Mouse (Mus musculus) heart, postnatal 0 days (tissue): Measurements from ENCODE around the gene Hdac7. TPM values are rescaled to one million over a fixed set of nuclear protein-coding genes. Genes with fewer than 3 reads are reported as not detected.
A peak's percentile ranks its signal among the peaks of the same experiment; 100 is the strongest.

Source experiments
- ATAC-seq: fragments of 200-750 bp; cut with Nextera tagmentation; 2 replicates; pipeline ENCODE4 v1.8.0; 2017; ENCODE audit warnings: low read depth, moderate number of reproducible peaks, moderate library complexity; ENCODE audit not compliant: insufficient read depth
- DNase-seq: peaks from one replicate; pipeline ENCODE4 v3.0.0-alpha.2; 2016; ENCODE audit warnings: low spot score
- H3K27ac ChIP-seq: fragments of 300-500 bp; sonication (generic); 2 replicates; pipeline ENCODE4 v1.5.1; 2014; ENCODE audit warnings: low read depth, mild to moderate bottlenecking
- H3K27me3 ChIP-seq: fragments of 300-500 bp; sonication (generic); 2 replicates; pipeline ENCODE4 v1.6.1; 2014; ENCODE audit warnings: low read length, mixed read lengths; ENCODE audit not compliant: control insufficient read depth, insufficient read depth
- H3K36me3 ChIP-seq: fragments of 300-500 bp; sonication (generic); replicated peaks from 2 replicates; pipeline ENCODE4 v1.6.1; 2014; ENCODE audit warnings: low read length, mixed read lengths; ENCODE audit not compliant: control insufficient read depth, insufficient read depth
- H3K4me1 ChIP-seq: fragments of 300-500 bp; sonication (generic); 2 replicates; pipeline ENCODE4 v1.6.1; 2014; ENCODE audit warnings: antibody characterized with exemption; ENCODE audit not compliant: control insufficient read depth, insufficient read depth
- H3K4me2 ChIP-seq: fragments of 300-500 bp; sonication (generic); 2 replicates; pipeline ENCODE4 v1.6.1; 2014; ENCODE audit warnings: low read depth, mild to moderate bottlenecking, low read length, moderate library complexity
- H3K4me3 ChIP-seq: fragments of 300-500 bp; sonication (generic); 2 replicates; pipeline ENCODE4 v1.5.1; 2014; ENCODE audit warnings: low read depth, low read length
- H3K9ac ChIP-seq: fragments of 300-500 bp; sonication (generic); replicated peaks from 2 replicates; pipeline ENCODE4 v1.6.1; 2014; ENCODE audit warnings: low read depth, low read length, mixed read lengths
- H3K9me3 ChIP-seq: fragments of 300-500 bp; sonication (generic); replicated peaks from 2 replicates; pipeline ENCODE4 v1.6.1; 2016; ENCODE audit warnings: low read length; ENCODE audit not compliant: control insufficient read depth
- CTCF ChIP-seq: IDR thresholded peaks from 2 replicates; pipeline ENCODE4 v1.5.1; 2016; ENCODE audit warnings: antibody characterized with exemption, control low read depth, low read depth
- EP300 ChIP-seq: IDR thresholded peaks from 2 replicates; pipeline ENCODE4 v1.6.1; 2016; ENCODE audit warnings: antibody characterized with exemption, low read depth
- WGBS: fragments of 180-500 bp; shearing (Covaris S2); extraction: QIAGEN DNeasy Blood & Tissue Kit; methylation state at CpG from one replicate; pipeline ENCODE4 v1.1.7; 2014; 5-methylcytosine and 5-hydroxymethylcytosine counted together
- polyA plus RNA-seq: library from polyadenylated mRNA; unstranded; fragments of >200 nt; fragmentation: Nextera tagmentation; extraction: Ambion mirVana; gene quantifications from 2 replicates; pipeline ENCODE4 v1.2.1, GENCODE M21; 2015
- total RNA-seq: library from RNA; depleted of rRNA; stranded (reverse); fragments of >200 nt; gene quantifications from 2 replicates; pipeline ENCODE4 v1.2.3, GENCODE M21; 2014; ENCODE audit warnings: low replicate concordance

The Hdac7 gene
- total and polyA plus RNA-seq, 2 experiments from 2014 or later = 15.6 to 34.4 TPM

DNA sequence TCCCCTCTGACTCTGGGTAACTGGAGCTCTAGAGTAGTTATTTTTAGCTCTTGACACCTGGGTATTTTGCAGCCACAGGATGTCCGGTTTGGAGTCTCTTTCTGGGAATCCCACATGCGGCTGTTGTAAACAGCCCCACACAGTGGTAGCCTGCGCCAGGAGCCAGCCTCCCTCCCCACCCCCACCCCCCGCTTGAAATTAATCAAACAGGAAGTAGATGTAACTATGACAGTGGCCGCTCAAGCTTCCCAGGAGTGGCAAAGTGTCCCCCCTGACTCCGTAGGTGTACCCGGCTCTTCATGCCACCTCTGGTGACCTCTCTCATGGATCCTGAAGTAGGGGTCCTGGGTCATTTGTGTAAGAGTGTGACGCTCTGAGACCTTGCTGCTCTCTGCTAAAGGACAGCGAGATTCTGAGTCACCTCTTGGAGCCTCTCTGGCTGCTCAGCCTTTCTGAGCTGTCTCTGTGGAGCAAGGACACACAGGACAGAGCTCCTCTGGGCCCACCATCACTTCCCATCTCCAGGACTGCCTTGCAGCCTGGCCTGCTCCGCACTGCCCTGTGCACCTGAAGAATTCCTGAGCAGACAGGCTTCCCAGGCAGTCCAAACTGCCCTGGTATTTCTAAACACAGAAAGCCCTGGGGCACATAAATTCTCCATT, 22.9 kb downstream of the Hdac7 start:
- TF ChIP-seq CTCF (peak; percentile 32; the same call in 1 of the 2 replicates), EP300 (0 out of 2 replicates have a peak, but pooled peaks have one; percentile 57)
- Histone ChIP-seq H3K4me1 (peaks cover 60% of the 10 kb centered on the region), H3K9me3 (no peaks in the 10 kb centered on the region), H3K27ac (peak overlapping the region; percentile 86), H3K36me3 (peaks cover 7% of the 10 kb centered on the region; the same call in 1 of the 2 replicates), H3K4me2 (peak overlapping the region; percentile 45), H3K4me3 (no peak overlapping the region), H3K9ac (no peak overlapping the region; the same call in 1 of the 2 replicates), H3K27me3 (no peaks in the 10 kb centered on the region)
- DNase-seq (peak; percentile 88), ATAC-seq (peak; percentile 73)
- WGBS = 17% methylated on average over 10 of the region's 10 CpGs

DNA sequence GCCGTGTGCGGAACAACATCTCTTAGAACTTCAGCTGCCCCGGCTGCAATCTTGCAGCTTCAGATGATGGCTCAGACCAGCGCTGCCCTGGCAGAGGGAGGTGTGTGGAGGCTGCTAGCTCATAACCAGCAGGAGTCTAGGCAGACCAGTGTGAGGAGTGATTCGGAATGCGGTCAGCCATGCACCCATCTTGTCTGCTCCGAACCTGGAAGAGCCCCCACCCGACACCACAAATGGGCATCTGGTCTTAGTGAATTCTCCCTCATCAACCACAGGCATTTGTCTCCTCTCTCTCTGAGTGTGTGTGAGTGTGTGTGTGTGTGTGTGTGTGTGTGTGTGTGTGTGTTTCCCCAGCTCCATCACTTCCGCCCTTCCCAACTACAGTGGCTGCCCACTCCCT, 24.4 kb downstream of the Hdac7 start:
- ATAC-seq (no peak), DNase-seq (no peak)
- TF ChIP-seq CTCF = no peak
- TF ChIP-seq EP300 = no peak
- Histone ChIP-seq H3K27ac (no peak overlapping the region), H3K4me2 (no peak overlapping the region), H3K27me3 (no peaks in the 10 kb centered on the region), H3K9ac (no peak overlapping the region), H3K4me1 (peaks cover 52% of the 10 kb centered on the region), H3K9me3 (no peaks in the 10 kb centered on the region), H3K36me3 (peaks cover 7% of the 10 kb centered on the region; the same call in 1 of the 2 replicates), H3K4me3 (no peak overlapping the region)
- WGBS = 85% methylated on average over 9 of the region's 9 CpGs

DNA sequence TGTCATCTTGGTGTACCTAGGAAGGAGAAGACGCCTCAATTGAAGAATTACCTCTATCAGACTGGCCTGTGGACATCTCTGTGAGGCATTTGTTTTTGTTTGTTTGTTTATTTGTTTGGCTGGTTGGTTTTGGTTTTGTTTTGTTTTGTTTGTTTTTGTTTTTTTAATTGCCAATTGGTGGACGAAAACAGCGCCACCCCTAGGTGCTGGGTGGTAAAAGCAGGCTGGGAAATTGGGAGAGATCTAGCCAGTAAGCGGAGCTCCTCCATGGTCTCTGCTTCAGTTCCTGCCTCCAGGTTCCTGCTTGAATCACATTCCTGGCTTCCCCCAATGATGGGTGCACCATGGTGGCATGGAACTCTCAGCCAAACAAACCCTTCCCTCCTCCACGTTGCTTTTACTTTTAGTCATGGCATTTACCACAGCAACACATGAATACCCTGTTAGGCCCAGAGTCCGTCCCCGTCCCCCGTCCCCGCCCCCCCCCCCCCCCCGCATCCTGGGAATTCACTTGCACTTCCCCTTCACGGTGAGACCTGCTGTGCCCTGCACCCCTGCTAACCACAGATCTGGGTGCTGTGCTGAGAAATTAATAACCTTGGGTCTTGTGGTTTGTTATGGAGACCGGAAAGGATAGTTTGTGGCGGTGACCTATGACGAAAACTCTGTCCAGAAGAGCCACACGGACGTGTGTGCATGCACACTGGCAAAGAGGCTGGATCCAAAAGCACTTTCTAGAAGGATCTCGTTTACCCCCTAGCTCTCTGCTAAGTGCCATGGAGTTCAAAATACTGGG, 27.9 kb downstream of the Hdac7 start:
- WGBS = 88% methylated on average over 16 of the region's 17 CpGs
- Histone ChIP-seq H3K27me3 (no peaks in the 10 kb centered on the region), H3K4me2 (no peak overlapping the region), H3K4me1 (peaks cover 52% of the 10 kb centered on the region), H3K27ac (no peak overlapping the region), H3K4me3 (no peak overlapping the region), H3K9ac (no peak overlapping the region), H3K9me3 (no peaks in the 10 kb centered on the region), H3K36me3 (no peaks in the 10 kb centered on the region)
- ATAC-seq = no peak
- no peak for DNase-seq
- TF ChIP-seq CTCF (no peak), EP300 (no peak)

DNA sequence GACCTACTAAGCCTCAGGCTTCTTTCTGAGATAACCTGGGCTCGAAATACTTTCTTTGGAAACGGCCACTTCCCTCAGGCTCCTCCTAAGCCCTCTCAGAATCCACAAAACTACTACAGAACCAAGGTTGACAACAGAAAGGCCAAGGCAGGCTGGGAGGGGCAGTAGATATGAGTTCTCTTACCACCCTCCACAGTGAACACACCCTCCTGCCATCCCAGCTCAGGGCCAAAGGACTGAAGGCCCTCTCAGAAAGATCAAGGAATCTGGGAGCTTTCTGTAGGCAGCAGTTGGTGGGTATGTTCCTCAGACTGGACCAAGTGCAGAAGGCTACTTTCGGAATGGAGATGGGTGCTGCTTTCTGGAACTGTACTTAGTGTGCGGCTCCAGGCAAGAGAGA, 29.0 kb downstream of the Hdac7 start:
- ATAC-seq (no peak), DNase-seq (no peak)
- WGBS = 83% methylated on average over 4 of the region's 4 CpGs
- Histone ChIP-seq H3K4me2 (no peak overlapping the region), H3K4me1 (peaks cover 43% of the 10 kb centered on the region), H3K9ac (no peak overlapping the region), H3K9me3 (no peaks in the 10 kb centered on the region), H3K27ac (0 out of 2 replicates have a peak overlapping the region, but pooled peaks have one; percentile 8), H3K4me3 (no peak overlapping the region), H3K27me3 (no peaks in the 10 kb centered on the region), H3K36me3 (peaks cover 11% of the 10 kb centered on the region)
- TF ChIP-seq EP300 = no peak
- TF ChIP-seq CTCF = no peak

DNA sequence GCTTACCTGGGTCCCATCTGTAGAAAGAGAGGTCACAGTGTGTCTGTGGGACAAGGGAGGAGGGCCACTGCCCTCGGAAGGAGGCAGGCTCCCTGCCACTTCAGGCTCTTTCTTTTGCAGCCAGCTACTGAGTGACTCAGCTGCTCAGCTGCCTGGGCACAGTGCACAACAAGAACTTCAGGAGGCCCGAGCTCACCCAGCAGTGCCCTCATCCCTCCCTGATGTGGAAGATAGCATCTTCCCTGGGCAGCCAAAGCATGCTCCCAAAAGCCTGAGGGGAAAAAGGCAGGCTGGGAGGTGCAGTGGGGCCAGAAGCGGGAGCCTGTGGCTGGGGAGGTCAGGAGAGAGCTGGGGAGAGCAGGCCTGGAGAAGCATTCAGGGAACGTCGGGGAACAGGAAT, 29.6 kb downstream of the Hdac7 start:
- 38% methylated on average over 5 of the region's 5 CpGs for WGBS
- H3K36me3 ChIP-seq = peaks cover 17% of the 10 kb centered on the region

More for the DNA sequence above, 29.6 kb downstream of the Hdac7 start:
- peaks cover 43% of the 10 kb centered on the region for H3K4me1 ChIP-seq
- H3K9ac ChIP-seq = 0 out of 2 replicates have a peak overlapping the region, but pooled peaks have one; percentile 5
- no peak overlapping the region for H3K4me2 ChIP-seq
- H3K4me3 ChIP-seq = no peak overlapping the region
- H3K9me3 ChIP-seq = no peaks in the 10 kb centered on the region
- H3K27me3 ChIP-seq = no peaks in the 10 kb centered on the region
- H3K27ac ChIP-seq = 0 out of 2 replicates have a peak overlapping the region, but pooled peaks have one; percentile 8
- no peak for ATAC-seq
- DNase-seq = no peak
- TF ChIP-seq CTCF (no peak), EP300 (no peak)
